Mouse (Mus musculus): Measurements from ENCODE around the gene Acbd4.

Acbd4 gene

GRCm38 (mm10) chr11:103101481-103101865 lies at the start of gene Acbd4, which contains the start of gene Plcd3:
Gene Acbd4, plus strand, starts transcription at chr11:103101682.
Gene Plcd3, minus strand, starts transcription at chr11:103101658.
- peak; percentile 85 to 87 for DNase-seq (ENCODE audit: low spot score in 2 of 2)

DNA sequence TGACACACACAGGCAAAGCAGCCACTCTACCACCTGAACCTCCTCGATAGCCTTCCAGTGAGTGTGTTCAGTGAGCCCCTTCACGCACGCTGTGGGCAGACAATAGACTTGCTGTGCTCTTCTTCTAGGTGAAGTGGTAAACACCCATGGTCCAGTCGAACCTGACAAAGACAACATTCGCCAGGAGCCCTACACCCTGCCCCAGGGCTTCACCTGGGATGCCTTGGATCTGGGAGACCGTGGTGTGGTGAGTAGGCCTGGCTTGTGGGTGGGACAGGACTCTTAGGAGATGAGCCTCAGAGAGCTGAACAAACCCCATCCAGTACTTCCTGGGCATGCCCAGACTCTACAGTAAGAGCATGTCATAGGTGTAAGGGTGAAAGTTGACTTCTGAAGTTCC lies 49.4 kb upstream of the Acbd4 start:
- DNase-seq (ENCODE audit: low spot score in 2 of 2) = no peak

DNA sequence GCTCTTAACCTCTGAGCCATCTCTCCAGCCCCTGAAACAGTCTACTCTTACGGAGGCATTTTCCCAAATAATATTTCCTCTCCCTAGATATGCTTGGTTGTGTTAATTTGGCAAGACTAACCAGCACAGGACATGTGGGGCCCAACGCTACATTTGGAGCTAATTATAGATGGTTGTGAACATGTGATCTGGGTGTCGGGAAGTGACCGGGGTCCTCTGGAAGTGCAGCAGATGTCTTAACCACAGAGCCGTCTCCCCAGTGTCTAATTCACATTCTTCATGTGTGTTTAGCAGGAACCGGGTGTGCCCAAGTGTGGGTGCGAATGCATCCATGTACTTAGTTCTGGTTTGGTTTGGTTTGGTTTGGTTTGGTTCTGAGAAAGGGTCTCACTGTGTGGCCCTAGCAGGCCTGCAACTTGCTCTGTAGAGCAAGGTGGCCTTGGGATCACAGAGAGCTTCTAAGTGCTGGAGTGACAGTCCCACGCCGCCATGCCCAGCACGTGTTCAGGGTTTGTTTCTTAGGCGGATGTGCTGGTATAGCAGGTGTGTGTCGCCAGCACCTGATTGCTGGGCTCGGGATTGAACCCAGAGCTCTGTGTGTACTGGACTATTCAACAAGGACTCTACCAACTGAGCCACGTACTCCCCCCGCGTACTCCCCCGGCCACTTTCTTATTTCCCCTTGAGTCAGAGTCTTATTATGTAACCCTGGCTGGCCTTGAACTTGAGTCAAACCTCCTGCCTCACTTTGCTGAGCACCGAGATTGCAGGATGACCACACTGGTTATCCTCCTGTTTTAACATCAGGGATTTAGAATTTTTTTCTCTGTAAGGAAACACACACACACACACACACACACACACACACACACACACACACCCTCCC lies 48.0 kb upstream of the Acbd4 start:
- DNase-seq (ENCODE audit: low spot score in 2 of 2) = no peak

- DNase-seq (ENCODE audit: low spot score in 2 of 2) = peak; percentile 42 to 48
Observed at GRCm38 (mm10) chr11:103054798-103055197, 46.7 kb upstream of the Acbd4 start.

GRCm38 (mm10) chr11:103056636-103057035 lies 44.8 kb upstream of the Acbd4 start:
- no peak for DNase-seq (ENCODE audit: low spot score in 2 of 2)

- no peak for DNase-seq (ENCODE audit: low spot score in 2 of 2)
Observed at GRCm38 (mm10) chr11:103058499-103059085, 42.9 kb upstream of the Acbd4 start.

- DNase-seq (ENCODE audit: low spot score in 2 of 2) = no peak
Observed at GRCm38 (mm10) chr11:103066191-103067050, 35.1 kb upstream of the Acbd4 start.

- DNase-seq (ENCODE audit: low spot score in 2 of 2) = no peak
Observed at GRCm38 (mm10) chr11:103067051-103067361, 34.5 kb upstream of the Acbd4 start.

DNA sequence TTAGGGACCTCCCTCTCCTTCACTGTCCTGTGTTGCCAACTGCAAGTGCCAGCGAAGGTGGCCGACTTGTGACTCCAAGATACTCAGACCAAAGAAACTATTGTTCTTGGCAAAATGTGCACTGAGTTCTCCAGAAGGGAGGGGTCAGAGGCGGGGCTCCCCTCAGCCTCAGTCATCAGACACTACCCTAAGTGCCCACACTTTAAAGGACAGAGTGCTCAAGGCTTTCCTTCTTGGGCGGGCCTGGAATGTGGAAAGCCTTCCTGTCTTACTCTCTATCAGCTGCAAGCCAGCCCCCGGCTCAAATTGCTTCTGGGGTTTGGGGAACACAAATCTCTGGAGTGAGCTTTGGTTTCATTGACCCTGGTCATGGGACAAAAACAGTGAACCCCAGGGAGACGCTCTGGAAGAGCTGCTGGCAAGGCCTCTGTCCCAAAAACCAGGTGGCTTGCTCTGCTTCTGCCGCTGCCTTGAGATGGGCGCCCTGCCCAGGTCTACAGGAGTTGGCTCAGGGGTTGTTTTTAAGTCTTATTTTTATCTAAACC lies 34.0 kb upstream of the Acbd4 start:
- no peak for DNase-seq (ENCODE audit: low spot score in 2 of 2)

GRCm38 (mm10) chr11:103068272-103068671 lies 33.2 kb upstream of the Acbd4 start:
- DNase-seq (ENCODE audit: low spot score in 2 of 2) = no peak

DNA sequence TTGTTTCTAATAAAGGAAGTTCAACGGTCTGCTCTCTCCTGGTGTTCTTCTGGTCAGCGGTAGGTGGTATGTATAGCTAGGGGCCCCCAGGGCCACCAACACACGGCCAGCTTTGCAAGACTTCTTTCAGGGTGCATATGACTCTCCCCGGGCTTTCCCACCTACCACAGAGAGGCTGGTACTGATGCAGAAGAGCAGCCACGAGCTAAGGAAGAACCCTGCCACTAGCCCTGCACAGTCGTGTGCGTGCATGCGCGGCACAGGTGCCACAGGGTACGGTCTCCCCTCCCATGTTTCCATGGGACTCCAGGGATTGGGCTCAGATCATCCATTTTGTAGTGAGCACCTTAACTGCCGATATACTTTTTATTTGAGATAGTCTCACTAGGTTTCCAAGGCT lies 32.6 kb upstream of the Acbd4 start:
- no peak for DNase-seq (ENCODE audit: low spot score in 2 of 2)

GRCm38 (mm10) chr11:103069731-103070130 lies 31.8 kb upstream of the Acbd4 start:
- DNase-seq (ENCODE audit: low spot score in 2 of 2) = no peak

- no peak for DNase-seq (ENCODE audit: low spot score in 2 of 2)
Observed at GRCm38 (mm10) chr11:103070322-103070880, 31.1 kb upstream of the Acbd4 start.

DNA sequence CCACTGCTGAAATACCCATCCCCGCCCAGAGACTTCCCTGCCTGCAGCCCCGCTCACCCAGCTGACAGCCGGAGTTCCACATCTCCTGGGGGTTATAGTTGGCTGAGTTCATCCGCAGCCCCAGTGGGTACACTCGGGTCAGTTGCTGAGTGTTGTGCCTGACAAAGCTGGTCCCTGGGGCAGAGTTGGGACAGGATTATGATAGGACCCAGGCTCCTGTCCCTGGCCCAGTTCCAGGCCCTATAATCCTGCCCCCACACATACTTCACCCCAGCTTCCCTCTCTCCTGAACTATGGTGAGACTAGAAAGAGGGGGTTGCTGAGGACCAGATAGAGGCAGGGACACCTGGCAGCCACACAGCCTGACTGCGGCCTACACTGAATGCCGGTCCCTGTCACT lies 27.8 kb upstream of the Acbd4 start:
- DNase-seq (ENCODE audit: low spot score in 2 of 2) = no peak

DNA sequence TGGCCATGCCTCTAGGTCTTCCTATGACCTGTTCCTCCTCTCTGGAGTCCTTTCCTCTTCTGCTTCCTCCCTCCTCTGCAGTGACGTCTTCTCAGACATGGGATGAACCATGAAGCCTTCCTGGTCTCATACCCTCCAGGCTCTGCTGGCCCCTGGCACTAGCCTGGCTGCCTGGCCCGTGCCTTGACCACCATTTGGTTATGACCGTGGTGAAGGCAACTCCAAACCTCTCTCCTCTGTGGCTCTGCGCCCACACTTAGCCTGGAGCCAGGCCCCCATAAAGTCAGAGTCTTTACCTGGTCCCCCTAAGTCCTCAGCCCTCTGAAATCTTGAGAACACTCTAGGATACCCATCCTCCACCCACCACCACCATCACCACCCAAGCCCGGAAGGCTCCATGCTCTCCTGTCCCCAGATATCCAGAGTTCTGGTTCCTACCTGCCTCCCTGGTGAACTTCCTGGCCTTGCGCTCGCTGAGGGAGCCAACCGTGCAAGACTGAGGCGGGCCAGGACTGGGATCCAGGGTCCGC lies 27.3 kb upstream of the Acbd4 start:
- DNase-seq (ENCODE audit: low spot score in 2 of 2) = no peak

- no peak for DNase-seq (ENCODE audit: low spot score in 2 of 2)
Observed at GRCm38 (mm10) chr11:103074796-103075323, 26.6 kb upstream of the Acbd4 start.

GRCm38 (mm10) chr11:103076010-103076409 lies 25.5 kb upstream of the Acbd4 start:
- no peak for DNase-seq (ENCODE audit: low spot score in 2 of 2)

DNA sequence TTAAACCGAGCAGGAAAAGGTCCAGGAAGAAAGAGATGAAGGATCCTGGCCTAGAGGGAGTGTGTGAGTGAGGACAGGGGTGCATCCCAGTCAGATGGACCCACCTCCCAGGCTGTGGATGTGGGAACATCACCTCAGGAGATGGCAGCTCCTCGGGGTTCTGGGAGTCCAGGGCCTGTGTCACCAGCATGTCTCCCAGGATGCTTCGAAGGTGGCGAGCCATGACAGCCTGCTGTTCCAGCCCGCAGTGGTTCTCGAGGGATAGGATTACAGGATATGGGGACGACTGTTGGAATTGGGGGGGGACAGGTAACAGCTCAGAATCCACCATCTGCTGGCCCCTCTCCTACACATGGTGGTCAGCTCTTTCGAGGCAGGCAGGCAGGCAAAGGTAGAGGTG lies 24.9 kb upstream of the Acbd4 start:
- no peak for DNase-seq (ENCODE audit: low spot score in 2 of 2)

DNA sequence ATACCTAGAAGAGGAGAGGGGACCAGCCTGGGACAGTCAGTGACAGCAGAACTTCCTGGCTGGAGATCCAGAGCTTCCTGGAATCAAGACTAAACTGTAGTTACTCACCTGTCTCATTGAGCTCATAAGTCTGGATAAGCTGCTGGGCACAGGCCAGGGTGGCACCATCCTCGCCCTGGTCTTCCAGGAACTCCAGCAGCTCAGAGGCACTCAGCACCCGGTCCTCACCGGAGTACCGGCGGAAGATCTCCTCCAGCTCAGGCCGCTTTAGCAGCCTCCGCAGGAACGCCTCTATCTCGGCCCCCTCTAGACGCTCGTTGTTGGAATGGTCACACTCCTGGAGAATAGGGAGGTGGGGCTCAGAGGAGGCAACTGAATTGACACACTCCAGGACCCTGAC lies 23.4 kb upstream of the Acbd4 start:
- no peak for DNase-seq (ENCODE audit: low spot score in 2 of 2)

- DNase-seq (ENCODE audit: low spot score in 2 of 2) = no peak
Observed at GRCm38 (mm10) chr11:103080323-103081091, 21.0 kb upstream of the Acbd4 start.

DNA sequence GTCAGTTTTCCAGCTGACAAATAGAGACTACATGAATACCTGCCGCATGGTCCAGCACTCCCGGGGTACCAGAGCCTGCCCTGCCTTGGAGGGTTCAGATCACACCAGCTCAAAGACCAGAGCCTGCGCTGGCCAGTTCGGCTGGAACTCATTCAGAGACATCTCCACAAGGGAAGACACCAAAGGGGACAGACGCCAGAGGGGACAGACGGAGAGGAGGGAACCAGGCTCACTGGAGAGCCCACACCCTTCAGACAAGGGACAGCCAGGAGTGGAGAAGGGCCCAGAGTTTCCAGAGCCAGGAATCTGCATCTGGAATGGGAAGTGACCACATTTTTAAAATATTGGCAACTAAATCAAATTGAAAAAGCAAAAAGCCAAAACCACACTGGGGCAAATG lies 19.9 kb upstream of the Acbd4 start:
- no peak for DNase-seq (ENCODE audit: low spot score in 2 of 2)
